Mouse (Mus musculus) MEL (cell line): Measurements from ENCODE around the gene Sptbn4. TPM values are rescaled to one million over a fixed set of nuclear protein-coding genes. Genes with fewer than 3 reads are reported as not detected.

ENCODE experiments used
- DNase-seq: peaks from one replicate; pipeline ENCODE4 v3.0.0; 2011; ENCODE audit warnings: low read depth, low spot score
- H3K27ac ChIP-seq: 2 replicates; pipeline ENCODE4 v1.5.1; 2012; ENCODE audit warnings: low read depth, mild to moderate bottlenecking, control low read depth, low read length, moderate library complexity; ENCODE audit not compliant: control insufficient read depth
- H3K27me3 ChIP-seq, 2 experiments: fragments of 150-350 bp in 1 of 2; sonication (generic) in 1 of 2; 2 replicates each; pipeline ENCODE4 v1.6.1; 2012; ENCODE audit warnings: low read length in 2 of 2, mild to moderate bottlenecking in 2 of 2, improper control_type of control experiment in 1 of 2, moderate library complexity in 1 of 2; ENCODE audit not compliant: insufficient read depth in 2 of 2, control insufficient read depth in 1 of 2
- H3K36me3 ChIP-seq, 2 experiments: 2 replicates each; pipeline ENCODE4 v1.6.1; 2012 to 2014; ENCODE audit warnings: low read length in 2 of 2, improper control_type of control experiment in 1 of 2, inconsistent platforms in 1 of 2, mild to moderate bottlenecking in 1 of 2; ENCODE audit not compliant: insufficient read depth in 2 of 2, control insufficient read depth in 1 of 2
- H3K4me1 ChIP-seq, 2 experiments: fragments of 150-350 bp in 1 of 2; sonication (generic) in 1 of 2; 2 replicates each; pipeline ENCODE4 v1.6.1; 2012; ENCODE audit warnings: low read length in 2 of 2, improper control_type of control experiment in 1 of 2, mild to moderate bottlenecking in 1 of 2; ENCODE audit not compliant: insufficient read depth in 2 of 2, control insufficient read depth in 1 of 2
- H3K4me3 ChIP-seq, 2 experiments: fragments of 150-350 bp in 1 of 2; sonication (generic) in 1 of 2; 2 replicates each; pipeline ENCODE4 v1.5.1; 2012; ENCODE audit warnings: low read depth in 2 of 2, low read length in 2 of 2, mild to moderate bottlenecking in 2 of 2, moderate library complexity in 2 of 2, control low read depth in 1 of 2, improper control_type of control experiment in 1 of 2; ENCODE audit not compliant: control insufficient read depth in 1 of 2, insufficient read depth in 1 of 2
- H3K79me2 ChIP-seq: 2 replicates; pipeline ENCODE4 v1.6.1; 2012; ENCODE audit warnings: mild to moderate bottlenecking, low read length, moderate library complexity; ENCODE audit not compliant: control insufficient read depth, poor library complexity, insufficient read depth
- H3K9ac ChIP-seq: 2 replicates; pipeline ENCODE4 v1.6.1; 2012; ENCODE audit warnings: low read depth, mild to moderate bottlenecking, control low read depth, low read length, moderate library complexity; ENCODE audit not compliant: control insufficient read depth, poor library complexity, severe bottlenecking
- H3K9me3 ChIP-seq: fragments of 150-350 bp; sonication (generic); replicated peaks from 2 replicates; pipeline ENCODE4 v1.6.1; 2012; ENCODE audit warnings: mild to moderate bottlenecking, low read length, improper control_type of control experiment, moderate library complexity; ENCODE audit not compliant: insufficient read depth
- BHLHE40 ChIP-seq: IDR thresholded peaks from 2 replicates; pipeline ENCODE4 v1.6.1; 2012; ENCODE audit warnings: low read depth, mild to moderate bottlenecking, inconsistent platforms, low read length, improper control_type of control experiment, borderline replicate concordance
- CHD1 ChIP-seq: IDR thresholded peaks from 2 replicates; pipeline ENCODE4 v1.6.1; 2012; ENCODE audit warnings: low read depth, mild to moderate bottlenecking, inconsistent platforms, low read length, improper control_type of control experiment
- CHD2 ChIP-seq: IDR thresholded peaks from 2 replicates; pipeline ENCODE4 v1.6.1; 2011; ENCODE audit warnings: low read length, improper control_type of control experiment
- CTCF ChIP-seq, 3 experiments: IDR thresholded peaks in 2 of 3; conservative IDR thresholded peaks in 1 of 3; 2 replicates each; pipeline ENCODE4 v1.5.1; 2011 to 2012; ENCODE audit warnings: low read length in 3 of 3, low read depth in 2 of 3, mild to moderate bottlenecking in 2 of 3, improper control_type of control experiment in 1 of 3, inconsistent platforms in 1 of 3, mixed read lengths in 1 of 3, moderate library complexity in 1 of 3; ENCODE audit not compliant: control insufficient read depth in 1 of 3, insufficient read depth in 1 of 3, poor library complexity in 1 of 3, severe bottlenecking in 1 of 3
- ELF1 ChIP-seq: IDR thresholded peaks from 2 replicates; pipeline ENCODE4 v1.6.1; 2014; ENCODE audit warnings: low read depth, mild to moderate bottlenecking, inconsistent platforms, low read length, improper control_type of control experiment, moderate library complexity
- EP300 ChIP-seq, 2 experiments: IDR thresholded peaks; 2 replicates each; pipeline ENCODE4 v1.6.1; 2011; ENCODE audit warnings: improper control_type of control experiment in 2 of 2, low read length in 2 of 2, low read depth in 1 of 2, mild to moderate bottlenecking in 1 of 2
- ETS1 ChIP-seq: IDR thresholded peaks from 2 replicates; pipeline ENCODE4 v1.6.1; 2012; ENCODE audit warnings: low read depth, mild to moderate bottlenecking, inconsistent platforms, low read length, improper control_type of control experiment, moderate library complexity
- GABPA ChIP-seq: IDR thresholded peaks from 2 replicates; pipeline ENCODE4 v1.6.1; 2012; ENCODE audit warnings: low read depth, mild to moderate bottlenecking, inconsistent platforms, low read length, improper control_type of control experiment, moderate library complexity
- GATA1 ChIP-seq: IDR thresholded peaks from 2 replicates; pipeline ENCODE4 v1.6.1; 2011; ENCODE audit warnings: low read depth, low read length, improper control_type of control experiment
- HCFC1 ChIP-seq: IDR thresholded peaks from 2 replicates; pipeline ENCODE4 v1.6.1; 2012; ENCODE audit warnings: low read depth, mild to moderate bottlenecking, inconsistent platforms, low read length, improper control_type of control experiment, moderate library complexity
- MAFK ChIP-seq: IDR thresholded peaks from 2 replicates; pipeline ENCODE4 v1.6.1; 2011; ENCODE audit warnings: low read depth, mild to moderate bottlenecking, low read length, improper control_type of control experiment, borderline replicate concordance
- MEF2A ChIP-seq: IDR thresholded peaks from 2 replicates; pipeline ENCODE4 v1.6.1; 2014; ENCODE audit warnings: low read depth, mild to moderate bottlenecking, inconsistent platforms, low read length, improper control_type of control experiment; ENCODE audit not compliant: poor library complexity, insufficient replicate concordance, severe bottlenecking; ENCODE audit errors: extremely low read depth
- MYB ChIP-seq: IDR thresholded peaks from 2 replicates; pipeline ENCODE4 v1.6.1; 2011; ENCODE audit warnings: mild to moderate bottlenecking, low read depth, low read length, improper control_type of control experiment
- MYC ChIP-seq: IDR thresholded peaks from 2 replicates; pipeline ENCODE4 v1.6.1; 2011; ENCODE audit warnings: low read depth, mild to moderate bottlenecking, low read length, improper control_type of control experiment, moderate library complexity
- POLR2AphosphoS5 ChIP-seq: IDR thresholded peaks from 2 replicates; pipeline ENCODE4 v1.6.1; 2012; ENCODE audit warnings: low read depth, borderline replicate concordance, mild to moderate bottlenecking, inconsistent platforms, low read length, moderate library complexity, mixed read lengths
- RCOR1 ChIP-seq: IDR thresholded peaks from 2 replicates; pipeline ENCODE4 v1.6.1; 2012; ENCODE audit warnings: low read depth, mild to moderate bottlenecking, inconsistent platforms, low read length, improper control_type of control experiment
- TAL1 ChIP-seq: IDR thresholded peaks from 2 replicates; pipeline ENCODE4 v1.6.1; 2012; ENCODE audit warnings: mild to moderate bottlenecking, inconsistent platforms, low read length, moderate library complexity, mixed read lengths
- TBP ChIP-seq: IDR thresholded peaks from 2 replicates; pipeline ENCODE4 v1.8.0; 2011; ENCODE audit warnings: low read depth, low read length, improper control_type of control experiment
- USF2 ChIP-seq, 2 experiments: IDR thresholded peaks; 2 replicates each; pipeline ENCODE4 v1.6.1; 2011 to 2012; ENCODE audit warnings: improper control_type of control experiment in 2 of 2, low read length in 2 of 2, borderline replicate concordance in 1 of 2, inconsistent platforms in 1 of 2, low read depth in 1 of 2, mild to moderate bottlenecking in 1 of 2; ENCODE audit not compliant: insufficient read depth in 1 of 2
- ZC3H11A ChIP-seq: IDR thresholded peaks from 2 replicates; pipeline ENCODE4 v1.6.1; 2012; ENCODE audit warnings: low read depth, mild to moderate bottlenecking, inconsistent platforms, low read length, improper control_type of control experiment
- ZKSCAN1 ChIP-seq: IDR thresholded peaks from 2 replicates; pipeline ENCODE4 v1.6.1; 2012; ENCODE audit warnings: low read depth, mild to moderate bottlenecking, inconsistent platforms, low read length, improper control_type of control experiment, moderate library complexity
- ZNF384 ChIP-seq: IDR thresholded peaks from 2 replicates; pipeline ENCODE4 v1.6.1; 2012; ENCODE audit warnings: low read depth, mild to moderate bottlenecking, inconsistent platforms, low read length, improper control_type of control experiment
- polyA plus RNA-seq, 2 experiments: library from polyadenylated mRNA; stranded (reverse) in 1 of 2; unstranded in 1 of 2; fragments of >175 nt in 1 of 2; fragments of >200 nt in 1 of 2; gene quantifications; 2 replicates each; pipeline versions ENCODE4 v1.2.1 to v1.2.4; 2012; ENCODE audit warnings: low replicate concordance in 2 of 2, low read depth in 1 of 2; ENCODE audit not compliant: insufficient read length in 2 of 2, insufficient read depth in 1 of 2, missing spikeins in 1 of 2
- total RNA-seq: library from RNA; depleted of rRNA; stranded (reverse); fragments of 300-350 nt; gene quantifications from 2 replicates; pipeline ENCODE4 v1.2.3, GENCODE M21; 2012

Gene Sptbn4
- total and polyA plus RNA-seq, 3 experiments, result 0.19 to 0.68 TPM; not detected in 1

DNA sequence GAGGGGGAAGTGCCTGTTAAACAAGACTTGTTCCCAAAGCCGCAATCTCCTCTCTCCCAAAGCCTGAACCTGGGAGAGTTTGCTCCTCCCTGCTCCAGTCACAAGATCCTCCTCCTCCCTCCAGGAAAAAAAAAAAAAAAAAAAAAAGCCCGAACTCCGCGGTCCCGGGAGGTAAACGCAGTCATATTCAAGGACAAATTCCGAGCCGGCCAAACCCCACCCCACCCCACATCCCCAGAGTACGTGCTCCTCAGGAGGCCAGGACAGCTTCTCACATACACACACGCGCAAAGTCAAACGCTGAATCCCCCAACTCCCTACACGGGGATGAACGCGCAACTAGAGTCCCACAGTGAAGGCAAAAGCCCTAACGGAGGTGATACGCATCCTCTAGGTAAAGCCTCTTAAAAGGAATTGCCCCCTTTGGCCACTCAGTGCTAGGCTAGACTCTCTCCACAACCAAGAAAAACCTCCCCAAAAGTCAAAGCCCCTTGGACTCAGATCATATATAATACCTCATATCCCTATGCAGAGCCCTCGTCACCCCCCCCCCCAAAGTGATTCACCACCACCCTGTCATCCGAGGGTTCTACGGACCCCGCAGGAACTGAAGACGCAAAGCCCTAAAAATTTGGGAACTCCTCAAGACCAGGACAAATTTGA lies 51.8 kb downstream of the Sptbn4 start:
- TF ChIP-seq ZKSCAN1 (no peak), USF2 (IDR thresholded peaks at IDR 0.05; ENCODE audit: borderline replicate concordance in 1 of 2, insufficient read depth in 1 of 2, low read depth in 1 of 2, low read length in 2 of 2) (no peak), EP300 (IDR thresholded peaks at IDR 0.05; ENCODE audit: low read depth in 1 of 2, low read length in 2 of 2) (no peak), MYC (no peak), HCFC1 (no peak), ZC3H11A (no peak), ELF1 (no peak), GABPA (no peak), MYB (no peak), MEF2A (no peak), RCOR1 (no peak), ETS1 (no peak), CHD1 (no peak), CHD2 (no peak), TBP (no peak), TAL1 (no peak), GATA1 (no peak), BHLHE40 (no peak)
- DNase-seq, result no peak
- Histone ChIP-seq H3K27me3 (no peaks in the 10 kb centered on the region; a peak in 1 of 4 replicates), H3K36me3 (peaks cover 0 to 2% of the 10 kb centered on the region in 2 experiments; a peak in 1 of 4 replicates), H3K9ac (no peak overlapping the region), H3K27ac (no peak overlapping the region), H3K4me1 (0 out of 4 replicates have a peak, but pooled peaks cover 0 to 3% of the 10 kb centered on the region in 2 experiments), H3K79me2 (no peaks in the 10 kb centered on the region), H3K4me3 (no peak overlapping the region), H3K9me3 (no peaks in the 10 kb centered on the region)

DNA sequence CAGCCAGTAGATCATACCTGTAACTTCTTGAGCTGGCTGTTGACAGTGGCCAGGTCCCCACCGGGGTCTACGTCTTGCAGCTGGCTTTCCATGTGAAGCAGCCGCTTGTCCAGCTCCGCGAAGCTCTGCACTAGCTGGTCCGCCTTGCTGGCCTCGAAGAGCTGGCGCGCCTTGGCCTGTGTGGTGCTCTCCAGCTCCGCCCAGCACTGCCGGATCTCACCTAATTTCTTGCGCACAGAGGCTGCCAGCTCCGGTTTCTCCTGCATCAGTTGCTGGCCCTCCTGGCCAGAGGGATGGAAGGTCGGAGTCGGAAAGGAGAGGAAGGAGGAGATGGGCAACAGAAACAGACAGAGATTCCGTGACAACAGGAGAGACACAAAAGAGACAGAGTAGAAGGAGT lies 56.1 kb downstream of the Sptbn4 start:
- Histone ChIP-seq H3K27ac (no peak overlapping the region), H3K9me3 (no peaks in the 10 kb centered on the region), H3K36me3 (peaks cover 0 to 4% of the 10 kb centered on the region in 2 experiments; a peak in 2 of 4 replicates), H3K4me3 (no peak overlapping the region), H3K27me3 (no peaks in the 10 kb centered on the region; a peak in 2 of 4 replicates), H3K79me2 (no peaks in the 10 kb centered on the region), H3K9ac (no peak overlapping the region), H3K4me1 (peaks cover 5 to 19% of the 10 kb centered on the region in 2 experiments)
- TF ChIP-seq MAFK (no peak), ZNF384 (no peak), ZKSCAN1 (no peak), POLR2AphosphoS5 (no peak), CTCF (IDR thresholded peaks at IDR 0.05 in 2 of 3, conservative IDR thresholded peaks at IDR 0.05 in 1 of 3; ENCODE audit: control insufficient read depth in 1 of 3, insufficient read depth in 1 of 3, low read depth in 2 of 3, low read length in 3 of 3, poor library complexity in 1 of 3, severe bottlenecking in 1 of 3) (no peak)
- no peak for DNase-seq
